Mouse (Mus musculus) testis, adult 2 months (tissue): ENCODE measurements at regions not wholly inside any gene's neighbourhood (a gene's known extent, or its start where the extent isn't known, plus 50 kb on each side); places are given as distances from the start of the nearest gene placed in this dataset.

ENCODE experiments used
- H3K27ac ChIP-seq: fragments of 200-500 bp; 2 replicates; pipeline ENCODE4 v1.5.1; 2012; ENCODE audit warnings: low read depth, low read length; ENCODE audit not compliant: control insufficient read depth, insufficient read depth
- H3K27me3 ChIP-seq: fragments of 200-500 bp; 2 replicates; pipeline ENCODE4 v1.6.1; 2012; ENCODE audit warnings: mild to moderate bottlenecking, low read length, moderate library complexity; ENCODE audit not compliant: control insufficient read depth, insufficient read depth
- H3K36me3 ChIP-seq: fragments of 200-500 bp; 2 replicates; pipeline ENCODE4 v1.6.1; 2012; ENCODE audit warnings: mild to moderate bottlenecking, low read length; ENCODE audit not compliant: control insufficient read depth, insufficient read depth
- H3K4me1 ChIP-seq: fragments of 200-500 bp; 2 replicates; pipeline ENCODE4 v1.6.1; 2012; ENCODE audit warnings: low read length; ENCODE audit not compliant: control insufficient read depth, insufficient read depth
- H3K4me3 ChIP-seq: fragments of 200-500 bp; 2 replicates; pipeline ENCODE4 v1.5.1; 2012; ENCODE audit warnings: low read depth, mild to moderate bottlenecking, low read length, moderate library complexity, mixed read lengths; ENCODE audit not compliant: control insufficient read depth
- CTCF ChIP-seq: fragments of 200-500 bp; IDR thresholded peaks from 2 replicates; pipeline ENCODE4 v1.5.1; 2012; ENCODE audit warnings: low read depth, mild to moderate bottlenecking, inconsistent platforms, low read length, moderate library complexity; ENCODE audit not compliant: control insufficient read depth, insufficient read depth, insufficient replicate concordance
- POLR2A ChIP-seq: fragments of 200-500 bp; IDR thresholded peaks from 2 replicates; pipeline ENCODE4 v1.6.1; 2012; ENCODE audit warnings: low read depth, mild to moderate bottlenecking, inconsistent platforms, low read length, moderate library complexity; ENCODE audit not compliant: control insufficient read depth

GRCm38 (mm10) chr2:172817058-172817745 lies 122.9 kb downstream of the Bmp7 start:
- H3K27ac ChIP-seq: no peak overlapping the region

More at GRCm38 (mm10) chr2:172817058-172817745, 122.9 kb downstream of the Bmp7 start:
- Histone ChIP-seq H3K36me3 (no peaks in the 10 kb centered on the region), H3K4me3 (no peak overlapping the region), H3K27me3 (no peaks in the 10 kb centered on the region), H3K4me1 (peaks cover 2% of the 10 kb centered on the region; the same call in 1 of the 2 replicates)
- TF ChIP-seq POLR2A (no peak), CTCF (no peak)
